Mouse (Mus musculus): Measurements from ENCODE around the gene Slc4a1ap. TPM values are rescaled to one million over a fixed set of nuclear protein-coding genes. Genes with fewer than 3 reads are reported as not detected.

Gene Slc4a1ap
- polyA plus RNA-seq, 1 experiment from 2014 or later = 15.0 TPM

DNA sequence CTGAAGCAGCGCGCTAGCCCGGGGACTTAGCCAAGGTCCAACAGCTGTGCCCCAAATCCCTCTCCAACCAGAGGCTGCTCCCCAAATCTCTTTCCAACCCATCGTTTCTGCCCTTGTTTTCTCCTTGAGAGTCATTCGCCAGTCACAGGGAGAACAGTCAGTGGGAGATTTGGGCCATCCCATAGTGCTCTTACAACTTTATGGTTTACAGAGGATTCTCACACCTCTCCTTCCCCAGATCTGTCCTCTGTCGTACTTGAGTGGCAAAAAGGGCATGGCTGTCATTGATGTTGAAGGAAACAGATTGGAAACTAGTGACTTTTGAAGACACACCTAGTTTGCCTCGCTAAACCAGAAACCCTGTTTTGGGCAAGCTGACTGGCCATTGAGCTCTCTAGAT is 37.1 kb downstream of the Slc4a1ap start:
- Histone ChIP-seq H3K9me3 (ENCODE audit: low read length) (no peaks in the 10 kb centered on the region), H3K4me1 (ENCODE audit: insufficient read depth, low read depth, low read length) (peaks cover 4% of the 10 kb centered on the region; the same call in 1 of the 2 replicates), H3K9ac (replicated peaks; ENCODE audit: low read depth) (no peak overlapping the region), H3K27ac (ENCODE audit: low read length) (0 out of 2 replicates have a peak overlapping the region, but pooled peaks have one; percentile 71), H3K4me3 (ENCODE audit: low read depth, low read length) (no peak overlapping the region), H3K4me2 (replicated peaks; ENCODE audit: low read depth, low read length) (no peak overlapping the region), H3K27me3 (replicated peaks; ENCODE audit: insufficient read depth, low read length) (no peaks in the 10 kb centered on the region), H3K36me3 (ENCODE audit: insufficient read depth, low read length) (no peaks in the 10 kb centered on the region)
- WGBS = 36% methylated on average over 7 of the region's 7 CpGs
- no peak for TF ChIP-seq EP300 (IDR thresholded peaks at IDR 0.05)
- TF ChIP-seq CTCF (IDR thresholded peaks at IDR 0.05) = no peak
- ATAC-seq (no peak), DNase-seq (ENCODE audit: low spot score) (no peak)

DNA sequence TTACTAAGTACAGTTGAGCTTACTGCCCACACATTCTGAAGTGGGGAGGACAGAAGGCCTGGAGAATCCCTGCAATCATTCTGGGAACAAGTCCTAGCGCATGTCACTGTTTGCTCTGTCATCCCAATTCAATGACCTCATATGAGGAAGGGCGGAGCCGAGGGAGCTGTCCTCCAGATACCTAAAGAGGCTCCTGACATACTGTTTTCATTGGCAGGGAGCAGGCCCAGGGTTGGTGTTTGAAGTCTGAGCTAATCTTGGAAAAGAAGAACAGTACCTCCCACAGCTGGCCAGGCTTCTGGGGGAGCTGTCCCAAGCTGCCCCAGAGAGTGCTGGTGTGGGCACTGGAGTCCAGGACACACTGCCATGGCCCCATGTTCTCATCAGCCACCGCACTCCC is 38.2 kb downstream of the Slc4a1ap start:
- TF ChIP-seq EP300 (IDR thresholded peaks at IDR 0.05) (peak; percentile 37; the same call in 1 of the 2 replicates), CTCF (IDR thresholded peaks at IDR 0.05) (no peak)
- no peak overlapping the region for H3K9ac ChIP-seq (replicated peaks; ENCODE audit: low read depth)
- peaks cover 4% of the 10 kb centered on the region; the same call in 1 of the 2 replicates for H3K4me1 ChIP-seq (ENCODE audit: insufficient read depth, low read depth, low read length)
- H3K4me2 ChIP-seq (replicated peaks; ENCODE audit: low read depth, low read length) = no peak overlapping the region
- peak overlapping the region; percentile 47; the same call in 1 of the 2 replicates for H3K27ac ChIP-seq (ENCODE audit: low read length)
- no peaks in the 10 kb centered on the region for H3K9me3 ChIP-seq (ENCODE audit: low read length)
- DNase-seq (ENCODE audit: low spot score) (peak; percentile 54), ATAC-seq (peak; percentile 39)
- no peaks in the 10 kb centered on the region for H3K36me3 ChIP-seq (ENCODE audit: insufficient read depth, low read length)
- no peaks in the 10 kb centered on the region for H3K27me3 ChIP-seq (replicated peaks; ENCODE audit: insufficient read depth, low read length)
- 56% methylated on average over 4 of the region's 4 CpGs for WGBS
- no peak overlapping the region for H3K4me3 ChIP-seq (ENCODE audit: low read depth, low read length)

DNA sequence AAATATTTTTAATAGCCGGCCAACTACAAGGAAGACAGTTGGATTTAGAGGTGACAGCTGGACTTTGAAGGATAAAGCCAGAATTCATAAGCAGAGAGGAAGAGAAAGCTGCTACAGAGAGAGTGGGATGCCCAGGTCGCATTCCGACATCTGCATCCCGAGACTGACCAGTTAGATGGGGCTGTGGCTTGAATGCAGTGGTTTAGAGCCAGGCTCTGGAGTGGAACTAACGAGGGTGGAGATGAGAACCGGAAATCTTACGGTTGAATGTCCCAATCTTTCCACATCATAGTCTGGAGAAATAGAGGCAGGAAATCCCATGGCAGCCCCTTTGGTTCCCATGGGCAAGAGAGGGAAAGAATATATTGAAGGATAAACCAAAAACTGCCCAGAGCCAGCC is 39.2 kb downstream of the Slc4a1ap start:
- no peak for TF ChIP-seq CTCF (IDR thresholded peaks at IDR 0.05)
- no peak for TF ChIP-seq EP300 (IDR thresholded peaks at IDR 0.05)
- Histone ChIP-seq H3K9ac (replicated peaks; ENCODE audit: low read depth) (no peak overlapping the region), H3K4me3 (ENCODE audit: low read depth, low read length) (no peak overlapping the region), H3K4me2 (replicated peaks; ENCODE audit: low read depth, low read length) (no peak overlapping the region), H3K9me3 (ENCODE audit: low read length) (no peaks in the 10 kb centered on the region), H3K36me3 (ENCODE audit: insufficient read depth, low read length) (no peaks in the 10 kb centered on the region), H3K4me1 (ENCODE audit: insufficient read depth, low read depth, low read length) (peaks cover 4% of the 10 kb centered on the region; the same call in 1 of the 2 replicates), H3K27me3 (replicated peaks; ENCODE audit: insufficient read depth, low read length) (no peaks in the 10 kb centered on the region), H3K27ac (ENCODE audit: low read length) (no peak overlapping the region)
- ATAC-seq (no peak), DNase-seq (ENCODE audit: low spot score) (no peak)
- 88% methylated on average over 7 of the region's 7 CpGs for whole genome bisulfite sequencing

DNA sequence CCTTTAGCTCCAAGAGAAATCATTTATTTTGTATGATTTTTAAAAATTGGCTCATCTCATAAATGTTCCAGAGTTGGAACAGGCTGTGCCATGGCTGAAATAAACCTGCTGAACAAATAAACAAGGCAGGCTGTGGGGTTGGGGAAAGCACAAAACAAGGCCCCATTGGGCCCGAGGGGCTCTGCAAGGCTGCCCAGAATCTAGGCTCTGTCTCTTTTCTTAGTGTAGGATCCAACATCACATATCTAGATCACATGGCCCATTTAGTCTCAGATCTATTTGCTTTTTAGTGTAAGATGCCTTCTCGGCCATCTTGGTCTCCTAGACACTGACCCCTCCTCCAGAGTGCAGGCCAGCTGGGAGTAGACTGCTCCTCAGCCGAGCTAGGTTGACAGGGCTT is 39.7 kb downstream of the Slc4a1ap start:
- ATAC-seq (no peak), DNase-seq (ENCODE audit: low spot score) (no peak)
- no peak overlapping the region for H3K9ac ChIP-seq (replicated peaks; ENCODE audit: low read depth)
- no peak overlapping the region for H3K27ac ChIP-seq (ENCODE audit: low read length)
- H3K9me3 ChIP-seq (ENCODE audit: low read length) = no peaks in the 10 kb centered on the region
- H3K36me3 ChIP-seq (ENCODE audit: insufficient read depth, low read length) = no peaks in the 10 kb centered on the region
- peaks cover 4% of the 10 kb centered on the region; the same call in 1 of the 2 replicates for H3K4me1 ChIP-seq (ENCODE audit: insufficient read depth, low read depth, low read length)
- H3K4me3 ChIP-seq (ENCODE audit: low read depth, low read length) = no peak overlapping the region
- TF ChIP-seq EP300 (IDR thresholded peaks at IDR 0.05) = no peak
- TF ChIP-seq CTCF (IDR thresholded peaks at IDR 0.05) = no peak
- WGBS = 54% methylated on average over 3 of the region's 3 CpGs
- no peak overlapping the region for H3K4me2 ChIP-seq (replicated peaks; ENCODE audit: low read depth, low read length)
- no peaks in the 10 kb centered on the region for H3K27me3 ChIP-seq (replicated peaks; ENCODE audit: insufficient read depth, low read length)

DNA sequence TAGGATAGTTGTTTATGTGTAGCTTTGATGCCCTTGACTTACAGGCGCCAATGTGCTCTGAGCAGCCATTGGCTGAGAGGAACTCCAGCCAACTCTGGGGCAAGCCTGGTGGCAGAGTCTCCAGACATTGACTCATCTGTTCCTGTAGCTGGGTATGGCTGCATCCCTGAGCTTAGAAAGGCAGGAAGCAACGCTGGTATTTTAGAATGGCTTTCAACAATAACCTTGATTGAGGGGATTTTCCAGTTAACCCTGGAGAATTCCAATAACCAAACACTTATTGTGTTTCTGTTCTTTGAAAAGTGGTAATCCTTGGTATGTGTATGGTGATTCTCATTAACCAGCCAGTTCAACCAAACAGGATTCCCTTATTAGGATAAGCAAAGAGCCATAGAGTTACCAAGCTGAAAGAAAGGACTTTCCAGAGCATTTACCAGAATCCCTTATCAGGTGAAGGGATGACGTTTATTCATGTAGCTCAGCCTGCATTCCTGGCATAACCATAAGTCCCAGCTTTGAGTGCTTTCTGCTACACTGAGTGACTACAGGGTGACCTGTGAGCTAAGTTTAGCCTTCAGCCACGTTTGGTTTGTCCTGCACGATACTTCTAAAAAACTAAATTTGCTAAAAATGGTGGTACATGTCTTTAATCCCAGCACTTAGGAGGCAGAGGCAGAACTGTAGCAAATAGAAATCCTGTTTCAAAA is 41.3 kb downstream of the Slc4a1ap start:
- 40% methylated on average over 5 of the region's 5 CpGs for WGBS
- H3K4me2 ChIP-seq (replicated peaks; ENCODE audit: low read depth, low read length) = no peak overlapping the region
- H3K4me1 ChIP-seq (ENCODE audit: insufficient read depth, low read depth, low read length) = no peaks in the 10 kb centered on the region; the same call in 1 of the 2 replicates
- H3K4me3 ChIP-seq (ENCODE audit: low read depth, low read length) = no peak overlapping the region
- no peaks in the 10 kb centered on the region for H3K9me3 ChIP-seq (ENCODE audit: low read length)
- H3K27me3 ChIP-seq (replicated peaks; ENCODE audit: insufficient read depth, low read length) = no peaks in the 10 kb centered on the region
- ATAC-seq (peak; percentile 65), DNase-seq (ENCODE audit: low spot score) (peak; percentile 65)
- H3K36me3 ChIP-seq (ENCODE audit: insufficient read depth, low read length) = no peaks in the 10 kb centered on the region
- H3K9ac ChIP-seq (replicated peaks; ENCODE audit: low read depth) = no peak overlapping the region
- TF ChIP-seq EP300 (IDR thresholded peaks at IDR 0.05) (peak; percentile 91), CTCF (IDR thresholded peaks at IDR 0.05) (no peak)
- peak overlapping the region; percentile 33 for H3K27ac ChIP-seq (ENCODE audit: low read length)

DNA sequence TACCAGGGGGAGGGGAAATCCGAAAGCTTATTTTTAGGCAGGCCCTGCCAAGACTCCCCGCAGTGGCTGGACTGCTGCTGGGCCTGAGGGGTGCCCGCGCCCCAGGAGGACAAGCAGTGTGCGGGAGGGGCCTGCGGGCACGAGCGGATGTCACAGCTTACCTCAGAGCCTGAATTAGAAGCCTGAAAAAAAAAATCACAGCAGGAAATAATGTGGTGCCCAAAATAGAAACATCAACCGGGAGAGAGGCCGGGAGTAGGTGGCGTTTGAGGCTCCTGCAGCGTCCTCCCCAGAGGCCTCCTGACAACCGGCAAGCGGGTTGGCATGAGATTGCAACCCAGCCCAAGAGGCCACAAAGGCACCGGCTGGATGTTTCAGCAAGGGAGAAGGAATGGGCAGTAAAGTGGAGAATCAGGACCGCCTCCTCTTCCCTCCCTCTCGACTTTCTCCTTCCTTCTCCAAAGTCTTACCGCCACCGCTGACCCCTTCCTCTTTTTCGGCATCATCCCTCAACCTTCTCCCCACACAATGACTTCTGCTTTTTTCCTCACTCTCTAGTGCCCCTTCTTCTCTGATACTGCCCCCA is 44.3 kb downstream of the Slc4a1ap start:
- Histone ChIP-seq H3K36me3 (ENCODE audit: insufficient read depth, low read length) (no peaks in the 10 kb centered on the region), H3K4me3 (ENCODE audit: low read depth, low read length) (no peak overlapping the region), H3K27me3 (replicated peaks; ENCODE audit: insufficient read depth, low read length) (no peaks in the 10 kb centered on the region), H3K9ac (replicated peaks; ENCODE audit: low read depth) (no peak overlapping the region), H3K4me1 (ENCODE audit: insufficient read depth, low read depth, low read length) (no peaks in the 10 kb centered on the region; the same call in 1 of the 2 replicates), H3K4me2 (replicated peaks; ENCODE audit: low read depth, low read length) (peak overlapping the region; percentile 39), H3K27ac (ENCODE audit: low read length) (peak overlapping the region; percentile 63), H3K9me3 (ENCODE audit: low read length) (no peaks in the 10 kb centered on the region)
- TF ChIP-seq EP300 (IDR thresholded peaks at IDR 0.05) = peak; percentile 76
- 0 out of 2 replicates have a peak, but pooled peaks have one; percentile 5 for TF ChIP-seq CTCF (IDR thresholded peaks at IDR 0.05)
- peak; percentile 70 for DNase-seq (ENCODE audit: low spot score)
- 8% methylated on average over 18 of the region's 20 CpGs for WGBS
- ATAC-seq = peak; percentile 74

Data from lung, postnatal 0 days (tissue).